Mouse (Mus musculus): Measurements from ENCODE around the gene Rpa1. TPM values are rescaled to one million over a fixed set of nuclear protein-coding genes. Genes with fewer than 3 reads are reported as not detected.

The Rpa1 gene
- total RNA-seq, 2 experiments from 2014 or later: 60.0 to 72.0 TPM

- peak; percentile 77 for DNase-seq
Observed at GRCm38 (mm10) chr11:75262791-75263190, 85.3 kb downstream of the Rpa1 start.

- peak; percentile 46 for DNase-seq
Observed at GRCm38 (mm10) chr11:75262181-75262580, 85.9 kb downstream of the Rpa1 start.

- DNase-seq: no peak
Observed at GRCm38 (mm10) chr11:75261730-75262129, 86.4 kb downstream of the Rpa1 start.

GRCm38 (mm10) chr11:75261016-75261415, 87.1 kb downstream of the Rpa1 start:
- DNase-seq: peak; percentile 73

GRCm38 (mm10) chr11:75259996-75260561, 88.0 kb downstream of the Rpa1 start:
- peak; percentile 82 for DNase-seq

GRCm38 (mm10) chr11:75259416-75259815, 88.7 kb downstream of the Rpa1 start:
- DNase-seq: peak; percentile 71

- no peak for DNase-seq
Observed at GRCm38 (mm10) chr11:75257056-75257648, 91.0 kb downstream of the Rpa1 start.

GRCm38 (mm10) chr11:75255330-75255729, 92.8 kb downstream of the Rpa1 start:
- no peak for DNase-seq

- peak; percentile 73 for DNase-seq
Observed at GRCm38 (mm10) chr11:75254252-75254912, 93.7 kb downstream of the Rpa1 start.

- DNase-seq: no peak
Observed at GRCm38 (mm10) chr11:75251557-75252070, 96.5 kb downstream of the Rpa1 start.

- DNase-seq: peak; percentile 56
Observed at GRCm38 (mm10) chr11:75251006-75251512, 97.1 kb downstream of the Rpa1 start.

- DNase-seq: no peak
Observed at GRCm38 (mm10) chr11:75249588-75249987, 98.5 kb downstream of the Rpa1 start.

Small RNA genes within 50 kb of the gene (microRNA-seq; reads per million reads assigned to microRNA genes)
- not detected for gene Gm47300

Other genes with a start within 250 kb of the Rpa1 start
- gene Hic1, start 178.8 kb downstream of the Rpa1 start, total RNA-seq (2021): 10 to 100 TPM; 23.6 to 24.5 TPM
- gene Ovca2, start 169.5 kb downstream of the Rpa1 start, total RNA-seq (2021): 10 to 100 TPM; 13.5 to 18.1 TPM
- gene Dph1, start 157.1 kb downstream of the Rpa1 start, total RNA-seq (2021): 10 to 100 TPM; 23.1 to 24.2 TPM
- 10 to 100 TPM; 25.2 to 27.8 TPM for gene Rtn4rl1, start 154.5 kb downstream of the Rpa1 start, total RNA-seq (2021)
- gene Smyd4, start 109 bp upstream of the Rpa1 start, total RNA-seq (2021): 1 to 10 TPM; 7.8 to 9.3 TPM
- 100 to 1,000 TPM; 121 to 219 TPM for gene Serpinf1, start 74.4 kb upstream of the Rpa1 start, total RNA-seq (2021)
- gene Serpinf2, start 91.3 kb upstream of the Rpa1 start, total RNA-seq (2021): 100 to 1,000 TPM; 112 to 253 TPM
- 10 to 100 TPM; 13.0 to 15.2 TPM for gene Wdr81, start 106.4 kb upstream of the Rpa1 start, total RNA-seq (2021)
- gene Tlcd2, start 113.4 kb upstream of the Rpa1 start, total RNA-seq (2021): 10 to 100 TPM; 20.9 to 24.6 TPM
- 100 to 1,000 TPM; 112 to 130 TPM for gene Prpf8, start 138.5 kb upstream of the Rpa1 start, total RNA-seq (2021)
- gene Rilp, start 161.8 kb upstream of the Rpa1 start, total RNA-seq (2021): 10 to 100 TPM; 17.3 to 23.7 TPM
- 10 to 100 TPM; 13.3 to 20.0 TPM for gene Scarf1, start 165.2 kb upstream of the Rpa1 start, total RNA-seq (2021)
- 10 to 100 TPM; 21.1 to 27.9 TPM for gene Slc43a2, start 183.4 kb upstream of the Rpa1 start, total RNA-seq (2021)
- 100 to 1,000 TPM; 130 to 139 TPM for gene Pitpna, start 239.8 kb upstream of the Rpa1 start, total RNA-seq (2021)